Mouse (Mus musculus) CH12.LX (cell line): ENCODE measurements around the gene Fcrlb. TPM values are rescaled to one million over a fixed set of nuclear protein-coding genes. Genes with fewer than 3 reads are reported as not detected.

Source experiments
- DNase-seq: peaks from one replicate; pipeline ENCODE4 v3.0.0-alpha.2; 2013; ENCODE audit errors: extremely low read depth
- H3K27ac ChIP-seq: 2 replicates; pipeline ENCODE4 v1.5.1; 2012; ENCODE audit warnings: low read depth, mild to moderate bottlenecking, control low read depth, moderate library complexity; ENCODE audit not compliant: insufficient read depth
- H3K27me3 ChIP-seq: replicated peaks from 2 replicates; pipeline ENCODE3; 2012; ENCODE audit warnings: inconsistent platforms
- H3K36me3 ChIP-seq, 2 experiments: replicated peaks in 1 of 2; 2 replicates each; pipeline versions ENCODE3 to v1.6.1; 2012; ENCODE audit warnings: inconsistent platforms in 1 of 2, low read length in 1 of 2, mild to moderate bottlenecking in 1 of 2, mixed read lengths in 1 of 2, moderate library complexity in 1 of 2; ENCODE audit not compliant: control insufficient read depth in 1 of 2, insufficient read depth in 1 of 2
- H3K4me1 ChIP-seq, 2 experiments: 2 replicates each; pipeline ENCODE4 v1.6.1; 2012; ENCODE audit warnings: inconsistent platforms in 1 of 2, moderate library complexity in 1 of 2; ENCODE audit not compliant: insufficient read depth in 2 of 2, control insufficient read depth in 1 of 2
- H3K4me2 ChIP-seq: 2 replicates; pipeline ENCODE4 v1.6.1; 2012; ENCODE audit warnings: low read depth, mild to moderate bottlenecking, control low read depth; ENCODE audit not compliant: poor library complexity, insufficient read depth, severe bottlenecking
- H3K4me3 ChIP-seq, 3 experiments: fragments of 150-350 bp in 1 of 3; sonication (generic) in 1 of 3; replicated peaks in 1 of 3; 2 replicates each; pipeline versions ENCODE3 to v1.5.1; 2011 to 2012; ENCODE audit warnings: low read depth in 2 of 3, low read length in 2 of 3, mild to moderate bottlenecking in 2 of 3, moderate library complexity in 2 of 3, control low read depth in 1 of 3, improper control_type of control experiment in 1 of 3, inconsistent platforms in 1 of 3, mixed read lengths in 1 of 3; ENCODE audit not compliant: poor library complexity in 1 of 3
- H3K79me2 ChIP-seq: replicated peaks from 2 replicates; pipeline ENCODE4 v1.6.1; 2012; ENCODE audit warnings: mild to moderate bottlenecking, moderate library complexity; ENCODE audit not compliant: control insufficient read depth, poor library complexity, insufficient read depth, severe bottlenecking; ENCODE audit errors: extremely low read depth
- H3K9ac ChIP-seq: 2 replicates; pipeline ENCODE4 v1.6.1; 2012; ENCODE audit warnings: low read depth, mild to moderate bottlenecking, control low read depth, moderate library complexity; ENCODE audit not compliant: insufficient read depth
- H3K9me3 ChIP-seq: replicated peaks from 2 replicates; pipeline ENCODE3; 2012; ENCODE audit warnings: low read length, inconsistent platforms, mixed read lengths
- CHD1 ChIP-seq: IDR thresholded peaks from 2 replicates; pipeline ENCODE4 v1.6.1; 2012; ENCODE audit warnings: low read depth, low read length, improper control_type of control experiment, inconsistent platforms
- CHD2 ChIP-seq: IDR thresholded peaks from 2 replicates; pipeline ENCODE4 v1.6.1; 2011; ENCODE audit warnings: low read length, improper control_type of control experiment
- CTCF ChIP-seq, 2 experiments: IDR thresholded peaks in 1 of 2; conservative IDR thresholded peaks in 1 of 2; 2 replicates each; pipeline ENCODE4 v1.5.1; 2011 to 2012; ENCODE audit warnings: low read depth in 2 of 2, low read length in 2 of 2, improper control_type of control experiment in 1 of 2, inconsistent platforms in 1 of 2, mild to moderate bottlenecking in 1 of 2, moderate library complexity in 1 of 2
- E2F4 ChIP-seq: IDR thresholded peaks from 2 replicates; pipeline ENCODE4 v1.6.1; 2011; ENCODE audit warnings: low read depth, low read length, improper control_type of control experiment; ENCODE audit not compliant: insufficient replicate concordance
- ELF1 ChIP-seq: IDR thresholded peaks from 2 replicates; pipeline ENCODE4 v1.6.1; 2014; ENCODE audit warnings: low read depth, mild to moderate bottlenecking, inconsistent platforms, low read length, improper control_type of control experiment
- EP300 ChIP-seq: IDR thresholded peaks from 2 replicates; pipeline ENCODE4 v1.6.1; 2011; ENCODE audit warnings: low read length, improper control_type of control experiment
- ETS1 ChIP-seq: conservative IDR thresholded peaks from 2 replicates; pipeline ENCODE4 v1.6.1; 2012; ENCODE audit warnings: low read depth, mild to moderate bottlenecking, inconsistent platforms, low read length, improper control_type of control experiment, moderate library complexity
- GABPA ChIP-seq: IDR thresholded peaks from 2 replicates; pipeline ENCODE4 v1.6.1; 2012; ENCODE audit warnings: low read depth, low read length, improper control_type of control experiment, inconsistent platforms; ENCODE audit not compliant: insufficient replicate concordance
- HCFC1 ChIP-seq: IDR thresholded peaks from 2 replicates; pipeline ENCODE4 v1.6.1; 2012; ENCODE audit warnings: low read depth, mild to moderate bottlenecking, inconsistent platforms, low read length, improper control_type of control experiment
- IRF4 ChIP-seq: IDR thresholded peaks from 2 replicates; pipeline ENCODE4 v1.6.1; 2014; ENCODE audit warnings: low read depth, mild to moderate bottlenecking, inconsistent platforms, low read length, improper control_type of control experiment
- JUND ChIP-seq: conservative IDR thresholded peaks from 2 replicates; pipeline ENCODE4 v1.6.1; 2011; ENCODE audit warnings: low read depth, low read length, improper control_type of control experiment
- KAT2A ChIP-seq: IDR thresholded peaks from 2 replicates; pipeline ENCODE4 v1.6.1; 2012; ENCODE audit warnings: low read length, improper control_type of control experiment, inconsistent platforms; ENCODE audit not compliant: insufficient replicate concordance
- MAFK ChIP-seq: IDR thresholded peaks from 2 replicates; pipeline ENCODE4 v1.6.1; 2011; ENCODE audit warnings: low read length, improper control_type of control experiment; ENCODE audit not compliant: insufficient replicate concordance
- MAX ChIP-seq: IDR thresholded peaks from 2 replicates; pipeline ENCODE4 v1.6.1; 2011; ENCODE audit warnings: low read length, improper control_type of control experiment
- MAZ ChIP-seq: IDR thresholded peaks from 2 replicates; pipeline ENCODE4 v1.6.1; 2012; ENCODE audit warnings: low read depth, mild to moderate bottlenecking, inconsistent platforms, low read length, improper control_type of control experiment, moderate library complexity
- MEF2A ChIP-seq: IDR thresholded peaks from 2 replicates; pipeline ENCODE4 v1.6.1; 2014; ENCODE audit warnings: low read depth, mild to moderate bottlenecking, inconsistent platforms, low read length, improper control_type of control experiment, borderline replicate concordance
- MXI1 ChIP-seq: IDR thresholded peaks from 2 replicates; pipeline ENCODE4 v1.6.1; 2011; ENCODE audit warnings: mild to moderate bottlenecking, low read depth, low read length, improper control_type of control experiment
- MYC ChIP-seq: IDR thresholded peaks from 2 replicates; pipeline ENCODE4 v1.6.1; 2011; ENCODE audit warnings: low read depth, mild to moderate bottlenecking, improper control_type of control experiment, low read length
- NELFE ChIP-seq: IDR thresholded peaks from 2 replicates; pipeline ENCODE4 v1.6.1; 2011; ENCODE audit warnings: low read depth, low read length, improper control_type of control experiment
- NRF1 ChIP-seq: IDR thresholded peaks from 2 replicates; pipeline ENCODE4 v1.6.1; 2014; ENCODE audit warnings: low read depth, mild to moderate bottlenecking, inconsistent platforms, low read length, improper control_type of control experiment, moderate library complexity
- PAX5 ChIP-seq: IDR thresholded peaks from 2 replicates; pipeline ENCODE4 v1.6.1; 2012; ENCODE audit warnings: low read length, inconsistent platforms, mixed read lengths
- POLR2A ChIP-seq: IDR thresholded peaks from 2 replicates; pipeline ENCODE4 v1.6.1; 2011; ENCODE audit warnings: low read depth, mild to moderate bottlenecking, improper control_type of control experiment, low read length
- POLR2AphosphoS2 ChIP-seq: IDR thresholded peaks from 2 replicates; pipeline ENCODE4 v1.6.1; 2011; ENCODE audit warnings: low read depth, low read length, improper control_type of control experiment
- RAD21 ChIP-seq: IDR thresholded peaks from 2 replicates; pipeline ENCODE4 v1.6.1; 2011; ENCODE audit warnings: low read depth, mild to moderate bottlenecking, low read length, improper control_type of control experiment, moderate library complexity
- RCOR1 ChIP-seq: conservative IDR thresholded peaks from 2 replicates; pipeline ENCODE4 v1.6.1; 2012; ENCODE audit warnings: low read depth, mild to moderate bottlenecking, inconsistent platforms, low read length, improper control_type of control experiment
- SIN3A ChIP-seq: IDR thresholded peaks from 2 replicates; pipeline ENCODE4 v1.6.1; 2012; ENCODE audit warnings: low read length, improper control_type of control experiment, inconsistent platforms
- TBP ChIP-seq: conservative IDR thresholded peaks from 2 replicates; pipeline ENCODE4 v1.6.1; 2011; ENCODE audit warnings: low read depth, low read length, improper control_type of control experiment
- TCF12 ChIP-seq: IDR thresholded peaks from 2 replicates; pipeline ENCODE4 v1.6.1; 2014; ENCODE audit warnings: low read depth, mild to moderate bottlenecking, inconsistent platforms, low read length, improper control_type of control experiment
- UBTF ChIP-seq: IDR thresholded peaks from 2 replicates; pipeline ENCODE4 v1.6.1; 2012; ENCODE audit warnings: low read depth, mild to moderate bottlenecking, inconsistent platforms, low read length, improper control_type of control experiment, moderate library complexity
- USF1 ChIP-seq: IDR thresholded peaks from 2 replicates; pipeline ENCODE4 v1.6.1; 2014; ENCODE audit warnings: low read depth, mild to moderate bottlenecking, inconsistent platforms, low read length, improper control_type of control experiment
- ZC3H11A ChIP-seq: IDR thresholded peaks from 2 replicates; pipeline ENCODE4 v1.6.1; 2012; ENCODE audit warnings: low read depth, mild to moderate bottlenecking, inconsistent platforms, low read length, improper control_type of control experiment
- ZMIZ1 ChIP-seq: IDR thresholded peaks from 2 replicates; pipeline ENCODE4 v1.6.1; 2012; ENCODE audit warnings: low read depth, mild to moderate bottlenecking, inconsistent platforms, low read length, improper control_type of control experiment
- ZNF384 ChIP-seq: IDR thresholded peaks from 2 replicates; pipeline ENCODE4 v1.6.1; 2012; ENCODE audit warnings: low read depth, low read length, improper control_type of control experiment, inconsistent platforms
- dilution Hi-C: fragments of 300-500 bp; cut with MboI; formaldehyde crosslinking; loops from 2 replicates; pipeline ENCODE4 v1.14.3; 2020; ENCODE audit warnings: low sequenced_read_pairs; ENCODE audit not compliant: extremely low pct_unique_long_range_greater_than_20kb, extremely low pct_ligation_motif_present
- in situ Hi-C: fragments of 300-500 bp; cut with MboI; formaldehyde crosslinking; loops from 3 replicates; pipeline ENCODE4 v1.14.3; 2019; ENCODE audit warnings: low sequenced_read_pairs, low pct_ligation_motif_present, low pct_unique_long_range_greater_than_20kb, mixed read lengths
- polyA plus RNA-seq: library from polyadenylated mRNA; unstranded; fragments of >175 nt; gene quantifications from 2 replicates; pipeline ENCODE4 v1.2.1, GENCODE M21; 2012; ENCODE audit warnings: low read depth; ENCODE audit not compliant: insufficient read length
- total RNA-seq, 2 experiments: library from RNA; depleted of rRNA; stranded (reverse); fragments of 300-350 nt in 1 of 2; fragments of >200 nt in 1 of 2; gene quantifications; 2 replicates each; pipeline ENCODE4 v1.2.3; 2012 to 2014

The Fcrlb gene
- total and polyA plus RNA-seq, 3 experiments: not detected

DNA sequence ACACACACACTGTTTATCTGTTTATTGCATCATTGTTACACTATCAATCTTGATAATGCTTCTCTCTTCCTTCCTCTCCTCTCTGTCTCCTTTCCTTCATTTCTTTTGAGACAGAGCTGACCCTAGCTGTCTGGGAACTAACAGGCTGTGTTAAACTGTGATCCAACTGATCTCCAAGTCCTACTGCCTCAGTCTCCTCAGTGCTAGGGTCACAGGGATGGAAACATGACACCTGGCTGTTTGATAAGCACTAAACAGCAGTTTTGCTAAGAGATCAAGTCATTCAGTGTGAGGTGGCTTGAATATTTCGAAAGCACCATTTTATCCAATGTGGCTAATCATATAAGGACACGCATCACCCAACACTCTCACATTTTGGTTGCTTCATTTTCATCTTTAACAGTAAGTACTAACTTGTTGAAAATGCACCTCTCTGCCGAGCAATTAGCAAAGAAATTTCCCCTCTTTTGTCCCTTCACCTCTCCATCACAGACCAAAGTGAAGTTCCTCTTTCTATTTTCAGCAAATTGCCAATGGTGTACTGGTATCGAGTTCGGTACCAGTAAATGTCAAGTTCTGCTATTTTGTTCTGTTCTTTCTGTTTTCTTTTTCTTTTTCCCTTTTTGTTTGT, 16.0 kb downstream of the Fcrlb start:
- Histone ChIP-seq H3K27ac (peak overlapping the region; percentile 100), H3K4me1 (peaks cover 11 to 39% of the 10 kb centered on the region in 2 experiments), H3K36me3 (no peaks in the 10 kb centered on the region), H3K27me3 (no peaks in the 10 kb centered on the region), H3K4me2 (peak overlapping the region; percentile 31), H3K79me2 (no peaks in the 10 kb centered on the region), H3K9me3 (no peaks in the 10 kb centered on the region), H3K9ac (peak overlapping the region; percentile 25), H3K4me3 (peak overlapping the region in 1 of 3 experiments; percentile 10)
- dilution Hi-C loops (no loop called here), in situ Hi-C loops (loop anchor here (5.0 to 10.0 kb wide), 2 partner anchors 216 to 328 kb away; partner anchors contain the start of genes Apoa2, Cfap126 and Tomm40l)
- peak; percentile 60 for DNase-seq
- TF ChIP-seq MYC (no peak; the same call in 1 of the 2 replicates), JUND (no peak), PAX5 (no peak), ZNF384 (peak; percentile 80; the same call in 1 of the 2 replicates), IRF4 (peak; percentile 69), SIN3A (peak; percentile 69; the same call in 1 of the 2 replicates), CTCF (conservative IDR thresholded peaks at IDR 0.05 in 1 of 2, IDR thresholded peaks at IDR 0.05 in 1 of 2; ENCODE audit: low read depth in 2 of 2, low read length in 2 of 2) (no peak), CHD1 (no peak; the same call in 1 of the 2 replicates), NELFE (no peak), TCF12 (peak; percentile 3; the same call in 1 of the 2 replicates), ZC3H11A (no peak), MAZ (no peak), ETS1 (no peak; the same call in 1 of the 2 replicates), GABPA (no peak), MEF2A (peak; percentile 97), E2F4 (no peak), EP300 (peak; percentile 83), ELF1 (0 out of 2 replicates have a peak, but pooled peaks have one; percentile 2), USF1 (no peak), MAX (0 out of 2 replicates have a peak, but pooled peaks have one; percentile 11), RCOR1 (no peak), POLR2AphosphoS2 (no peak), MAFK (no peak; the same call in 1 of the 2 replicates), MXI1 (no peak), ZMIZ1 (no peak), HCFC1 (peak; percentile 42; the same call in 1 of the 2 replicates), TBP (no peak), CHD2 (no peak), UBTF (no peak), RAD21 (no peak), KAT2A (no peak), NRF1 (no peak), POLR2A (no peak)
